Mouse (Mus musculus): Measurements from ENCODE around the gene Haus3.

GRCm38 (mm10) chr5:34198615-34199014, 29.3 kb upstream of the Haus3 start:
- no peak for TF ChIP-seq CTCF (IDR thresholded peaks at IDR 0.05; ENCODE audit: borderline replicate concordance, control insufficient read depth, extremely low read depth, insufficient read depth, low read length, poor library complexity)
- no peak for TF ChIP-seq POLR2A (IDR thresholded peaks at IDR 0.05; ENCODE audit: control insufficient read depth, extremely low read depth, insufficient read depth, low read length, poor library complexity)
